Mouse (Mus musculus) brain, embryonic 18.5 days (tissue): ENCODE results near the gene Gnat1.

ENCODE experiments used
- DNase-seq: peaks from one replicate; pipeline ENCODE4 v3.0.0-alpha.2; 2012; ENCODE audit warnings: low read depth, low spot score

The Gnat1 gene

DNA sequence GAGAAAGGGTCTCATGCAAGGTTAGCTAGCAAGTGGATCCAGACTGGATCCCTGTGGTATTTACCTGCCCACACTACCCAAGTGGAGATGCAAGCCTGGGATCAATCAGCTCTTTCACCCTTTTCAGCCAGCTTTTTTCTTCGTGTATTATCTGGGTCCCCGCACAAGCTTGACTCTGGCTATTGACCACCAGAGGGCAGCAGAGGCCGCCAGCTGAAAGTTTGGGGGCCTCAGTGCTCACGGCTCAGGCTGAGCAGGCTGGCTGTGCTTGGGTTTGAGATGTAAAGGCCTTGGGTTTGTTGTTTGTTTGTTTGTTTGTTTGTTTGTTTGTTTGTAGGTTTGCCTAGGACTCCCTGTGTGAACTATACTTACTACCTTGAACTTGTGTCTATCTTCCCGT, 33.9 kb downstream of the Gnat1 start:
- DNase-seq = no peak

DNA sequence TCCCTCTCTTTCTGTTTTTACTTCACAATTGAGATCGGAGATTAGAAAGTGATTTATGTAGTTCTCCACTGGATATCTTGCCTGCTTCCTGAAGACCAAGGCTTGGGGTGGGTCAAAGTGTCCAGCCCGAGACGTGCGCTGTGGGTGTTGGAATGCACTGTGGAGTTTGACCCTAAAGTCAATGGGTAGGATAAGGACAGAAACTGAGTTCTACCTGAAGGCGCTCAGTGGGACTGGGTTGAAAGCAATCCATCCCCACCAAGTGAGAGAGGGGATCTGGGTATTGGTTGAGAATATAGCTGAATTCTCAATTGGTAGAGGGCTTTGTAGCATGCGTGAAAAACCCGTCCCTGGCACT, 34.4 kb downstream of the Gnat1 start:
- no peak for DNase-seq

DNA sequence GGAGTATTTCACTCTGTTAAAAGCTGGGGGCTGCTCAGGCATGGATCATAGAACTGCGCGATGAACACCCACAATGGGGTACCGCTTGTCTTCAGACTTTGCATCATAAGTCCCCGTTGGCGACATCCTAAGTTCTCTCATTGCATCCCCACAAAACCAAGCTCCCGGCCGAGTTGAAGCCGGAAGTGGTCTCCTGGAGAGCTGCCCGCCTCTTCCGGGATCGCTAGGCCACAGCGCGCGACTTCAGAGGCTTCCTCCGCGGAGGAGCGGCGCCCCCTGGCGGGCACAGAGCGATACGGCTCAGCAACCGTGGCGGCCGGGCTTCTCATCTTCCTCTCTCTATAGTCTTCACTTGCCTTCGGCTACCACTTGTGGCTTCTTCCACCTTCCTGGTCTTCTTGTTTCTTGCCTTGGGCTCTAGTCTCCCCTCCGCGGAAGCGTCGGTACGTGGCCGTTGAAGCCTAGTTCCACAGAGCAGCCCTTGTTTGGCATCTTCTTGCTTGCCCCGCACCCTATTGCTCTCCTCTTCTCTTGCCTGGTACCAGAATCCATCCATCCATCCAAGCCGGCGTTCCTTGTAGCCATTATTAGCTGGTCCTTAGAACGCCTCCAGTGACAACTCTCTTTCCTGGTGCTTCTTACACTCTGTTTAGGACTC, 34.9 kb downstream of the Gnat1 start:
- DNase-seq = no peak

DNA sequence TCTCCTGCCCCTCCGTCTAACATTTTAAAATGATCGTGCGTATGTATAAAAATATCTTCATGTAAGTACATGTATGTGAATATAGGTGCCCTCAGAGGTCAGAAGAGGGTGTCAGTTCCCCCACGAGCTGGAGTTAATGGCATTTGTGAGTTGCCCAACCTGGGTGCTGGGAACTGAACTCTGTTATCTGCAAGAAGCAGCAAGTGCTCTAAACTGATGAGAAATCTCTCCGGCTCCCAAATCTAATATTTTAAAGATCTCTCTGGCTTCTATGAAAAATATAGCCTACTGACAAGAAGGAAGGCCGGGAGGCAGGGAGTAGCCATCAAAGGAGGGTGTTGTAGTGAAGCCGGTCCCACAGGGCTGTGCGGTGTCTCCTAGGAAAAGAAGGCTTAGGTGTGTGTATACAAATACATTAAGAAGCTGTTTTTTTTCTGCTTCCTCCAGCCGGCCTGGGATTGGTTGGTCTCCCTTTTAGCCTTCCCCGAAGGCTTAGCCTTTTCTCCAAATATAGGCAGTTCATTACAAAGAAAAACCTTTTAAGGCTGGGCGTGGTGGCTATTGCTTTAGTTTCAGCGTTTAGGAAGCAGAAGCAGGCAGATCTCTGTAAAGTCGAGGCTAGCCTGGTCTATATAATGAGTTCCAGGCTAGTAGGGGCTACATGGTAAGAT, 35.8 kb downstream of the Gnat1 start:
- DNase-seq = no peak

DNA sequence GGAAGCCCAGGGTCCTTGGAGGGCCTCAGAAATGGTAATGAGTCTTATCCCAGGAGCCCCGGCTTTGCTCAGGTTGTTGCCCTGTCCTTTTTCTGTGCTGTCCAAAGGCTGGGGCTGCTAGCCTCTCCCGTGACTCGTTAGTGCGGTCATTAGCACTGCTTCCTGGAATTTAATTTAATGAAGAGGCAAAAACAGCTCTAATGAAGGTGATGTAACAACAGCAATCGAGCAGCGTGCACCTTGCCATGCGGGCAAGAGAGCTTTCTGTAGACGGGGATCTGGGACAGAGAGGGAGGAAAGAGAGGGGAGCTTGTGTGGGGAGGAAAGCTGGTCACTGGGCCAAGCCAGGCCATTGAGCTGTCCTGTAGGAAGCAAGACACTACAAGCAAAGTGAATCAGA, 37.8 kb downstream of the Gnat1 start:
- no peak for DNase-seq

DNA sequence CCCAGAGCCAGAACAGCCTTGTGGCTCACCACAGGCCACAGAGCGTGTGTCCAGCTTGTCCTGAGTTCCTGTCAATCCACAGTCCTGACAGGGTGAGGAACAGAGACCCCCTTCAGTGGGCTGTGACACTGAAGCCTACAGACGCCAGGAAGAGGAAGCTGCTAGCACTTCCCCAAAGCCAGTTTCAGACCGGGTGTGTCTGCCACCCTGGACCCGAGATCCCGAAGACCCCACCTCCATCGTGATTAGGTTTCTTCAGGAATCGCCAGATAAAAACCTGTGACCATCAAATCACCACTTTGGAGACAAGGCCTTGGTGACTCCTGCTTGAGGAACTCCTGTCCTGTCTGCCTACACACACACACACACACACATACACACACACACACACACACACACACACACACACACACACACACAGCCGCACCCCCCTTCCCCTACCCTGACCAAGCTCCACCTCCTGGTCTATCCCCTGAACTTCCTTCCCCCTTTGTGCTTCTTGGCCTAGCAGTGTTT, 39.2 kb downstream of the Gnat1 start:
- no peak for DNase-seq

DNA sequence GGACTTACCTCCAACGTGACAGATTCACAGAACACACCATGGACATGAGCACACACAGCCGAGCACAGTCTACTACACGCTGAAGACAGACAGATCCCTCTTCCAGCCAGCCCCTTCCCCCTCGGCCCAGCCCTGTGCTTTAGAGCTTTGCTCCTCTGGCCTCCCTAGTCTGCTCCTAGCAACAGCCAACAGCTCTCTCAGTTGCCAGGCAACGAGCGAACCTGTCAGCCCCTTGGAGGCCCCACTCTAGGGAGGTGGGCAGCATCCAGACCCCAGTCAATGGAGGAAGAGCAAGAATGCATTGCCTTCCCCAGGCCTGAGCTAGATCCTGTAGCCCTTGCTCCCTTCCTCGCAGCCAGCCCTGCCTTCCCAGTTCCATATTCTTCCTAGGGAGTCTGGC, 42.4 kb downstream of the Gnat1 start:
- DNase-seq = no peak

DNA sequence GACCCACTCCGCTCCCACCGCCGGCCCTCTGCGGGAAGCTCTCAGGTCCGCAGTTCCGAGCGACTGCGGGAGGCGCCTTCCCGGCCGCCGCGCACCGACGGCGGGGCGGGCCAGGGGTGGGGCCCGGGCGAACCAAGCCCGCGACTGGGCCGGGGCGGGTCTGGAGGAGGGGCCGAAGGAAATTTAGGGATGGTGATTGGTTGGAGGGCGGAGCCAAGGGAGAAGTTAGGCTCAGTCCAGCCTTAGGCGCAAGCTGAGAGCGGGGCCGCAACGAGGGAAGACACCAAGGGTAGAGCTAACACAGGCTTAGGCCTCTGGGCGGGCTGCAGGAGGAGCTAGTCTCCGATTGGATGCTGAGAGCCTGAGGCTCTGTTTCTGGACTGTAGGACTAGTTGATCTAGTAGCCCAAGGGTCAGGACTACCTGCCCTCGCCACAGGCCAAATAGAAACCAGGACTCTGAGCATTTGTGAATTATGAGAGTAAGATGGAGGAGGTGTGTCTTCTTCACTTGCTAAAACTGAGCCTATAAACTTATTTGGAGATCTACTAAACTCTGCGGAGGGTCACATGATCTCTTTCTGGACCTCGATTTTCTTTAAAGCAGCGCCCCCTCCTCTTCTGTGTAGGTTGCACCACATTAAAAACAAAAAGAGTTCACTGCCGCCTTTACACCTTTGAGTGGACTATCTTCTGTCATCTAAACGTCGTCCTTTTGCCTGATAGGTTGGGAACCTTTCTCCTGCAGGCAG, 44.1 kb downstream of the Gnat1 start, which contains the start of gene Gnai2:
Gnai2 (minus strand) TSS at position 89 of the 750 bp plus-strand sequence.
- no peak for DNase-seq

DNA sequence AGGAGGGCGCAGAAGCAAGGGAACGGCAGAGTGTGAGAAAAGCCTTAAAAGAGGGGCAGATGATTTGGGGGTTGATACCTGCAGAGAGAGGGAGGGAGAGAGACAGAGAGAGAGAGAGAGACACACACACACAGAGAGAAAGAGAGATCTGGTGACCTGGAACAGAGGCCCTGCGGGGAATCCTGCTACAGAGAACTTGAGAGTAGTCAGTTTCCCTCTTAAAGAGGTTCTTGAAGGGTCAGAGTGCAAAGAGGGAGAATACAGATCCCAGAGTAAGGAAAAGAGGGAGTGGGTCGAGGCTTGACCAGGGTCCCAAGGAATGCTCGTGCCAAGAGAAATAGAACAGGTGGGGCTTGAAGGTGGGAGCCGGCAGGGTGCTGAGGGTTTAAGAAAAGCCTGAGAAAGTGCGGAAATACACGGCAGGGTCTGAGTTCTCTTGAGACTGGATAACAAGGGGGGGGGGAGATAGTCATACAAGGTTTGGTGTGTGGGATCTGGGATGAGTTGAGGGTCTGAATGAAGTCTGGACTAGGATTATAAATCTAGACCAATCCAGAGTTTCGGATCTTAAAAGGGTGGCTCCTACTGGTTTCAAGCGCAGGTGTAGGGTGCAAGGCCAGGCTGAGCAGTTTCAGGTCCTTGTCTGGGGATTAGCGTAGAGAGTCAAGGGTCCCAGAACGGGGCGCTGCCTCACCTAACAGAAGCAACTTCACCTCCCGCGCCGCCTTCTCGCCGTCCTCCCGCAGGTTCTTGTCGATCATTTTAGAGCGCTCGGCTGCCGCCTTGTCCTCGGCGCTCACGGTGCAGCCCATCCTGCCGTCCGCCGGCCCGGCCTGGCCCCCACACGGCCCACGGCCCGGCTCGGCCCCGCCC, 44.9 kb downstream of the Gnat1 start:
- no peak for DNase-seq

DNA sequence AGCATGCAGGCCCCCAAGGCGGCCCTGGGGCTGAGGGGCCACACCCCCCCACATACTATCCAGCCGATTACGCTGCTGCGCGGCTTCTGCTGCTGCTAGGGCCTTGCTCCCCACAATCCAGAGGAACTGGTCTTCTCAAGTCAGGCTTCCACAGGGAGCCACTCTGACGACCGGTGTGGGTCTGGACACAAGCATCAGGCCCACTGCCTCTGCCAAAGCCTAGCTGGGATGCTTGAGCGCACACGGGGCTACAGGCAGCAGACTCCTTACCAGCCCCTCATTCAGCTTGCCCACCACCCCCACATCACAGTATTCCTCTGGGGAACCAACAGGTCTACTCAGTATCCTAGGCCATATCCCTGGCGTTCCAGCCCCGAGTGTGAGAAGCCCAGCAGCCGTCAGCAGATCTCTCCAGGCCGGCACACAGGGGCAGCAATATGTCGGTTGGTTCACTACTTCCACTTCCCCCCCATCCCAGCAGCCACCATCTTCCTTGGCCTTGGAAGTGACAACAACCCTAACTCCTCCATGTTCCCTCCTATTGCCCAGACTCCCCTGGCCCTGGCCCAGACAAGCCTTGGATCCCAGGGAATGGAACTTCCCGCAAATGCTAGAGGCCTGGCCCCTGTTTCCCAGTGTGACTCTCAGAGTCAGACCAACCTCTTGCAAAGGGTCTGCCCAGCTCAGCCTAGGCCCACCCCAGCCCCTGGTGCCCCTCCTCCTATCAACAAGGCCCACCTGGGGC, 45.7 kb downstream of the Gnat1 start:
- no peak for DNase-seq

DNA sequence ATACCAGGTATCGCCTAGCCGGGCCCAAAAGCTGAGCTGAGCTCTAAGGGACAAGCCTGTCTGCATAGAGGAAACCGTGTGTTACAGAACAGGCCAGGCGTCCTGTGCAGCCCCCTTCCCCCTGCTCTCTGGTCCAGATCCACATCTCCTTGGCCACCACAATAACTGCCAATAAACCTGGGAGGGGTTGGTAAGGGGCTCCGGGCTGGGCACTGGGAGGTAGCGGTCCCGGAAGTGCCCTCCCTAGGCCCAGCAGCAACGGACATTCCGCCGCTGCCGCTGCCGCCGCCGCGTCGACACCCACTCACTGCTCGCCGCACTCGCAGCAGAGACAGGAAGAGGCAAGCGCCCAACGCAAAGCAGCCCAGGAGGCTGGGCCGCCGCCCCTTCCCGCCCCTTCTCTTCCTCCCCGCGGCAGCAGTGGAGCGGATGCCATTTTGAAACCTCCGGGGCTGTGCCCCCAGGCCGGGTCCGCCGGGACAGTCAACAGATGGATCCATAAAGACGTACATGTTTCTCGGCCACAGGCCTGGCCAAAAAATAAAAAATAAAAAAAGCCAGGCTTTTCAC, 46.3 kb downstream of the Gnat1 start:
- DNase-seq = no peak

DNA sequence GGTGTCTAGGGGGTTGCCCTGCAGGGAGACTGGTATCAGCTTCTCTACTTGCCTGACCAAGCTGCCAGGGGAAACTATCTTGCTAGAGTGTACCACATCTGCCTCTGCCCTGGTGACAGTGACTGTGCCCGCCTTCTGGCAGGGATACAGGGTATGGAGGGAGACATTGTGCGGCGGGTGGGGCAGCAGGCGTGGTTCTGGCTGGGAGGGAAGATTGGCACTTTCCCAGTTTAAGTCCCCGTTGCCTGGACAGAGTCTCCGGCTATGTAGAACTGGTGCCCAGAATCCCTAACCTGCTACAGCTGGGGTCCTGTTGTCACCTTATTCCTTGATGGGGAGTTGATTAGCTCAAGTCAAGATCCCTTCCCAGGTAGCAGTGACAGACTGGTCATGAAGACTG, 47.0 kb downstream of the Gnat1 start:
- no peak for DNase-seq

DNA sequence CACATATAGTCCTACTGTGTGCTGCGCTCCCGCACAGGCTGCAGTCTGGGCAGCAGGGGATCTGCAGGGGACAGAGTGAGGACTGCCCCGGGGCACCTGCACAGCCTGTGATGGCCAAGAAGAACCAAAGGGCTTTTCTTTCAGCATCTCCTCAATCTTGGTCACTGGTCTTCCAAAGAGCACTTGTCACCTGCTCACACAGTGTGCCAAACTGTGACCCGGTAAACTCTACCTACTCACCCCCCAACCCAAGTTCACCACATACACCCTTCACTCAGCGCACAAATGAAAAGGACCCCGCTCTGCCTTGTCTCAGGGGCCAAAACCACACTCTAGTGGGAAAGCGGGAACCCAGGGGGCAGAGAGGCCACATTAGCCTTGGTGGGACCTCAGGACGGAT, 47.7 kb downstream of the Gnat1 start:
- DNase-seq = no peak

DNA sequence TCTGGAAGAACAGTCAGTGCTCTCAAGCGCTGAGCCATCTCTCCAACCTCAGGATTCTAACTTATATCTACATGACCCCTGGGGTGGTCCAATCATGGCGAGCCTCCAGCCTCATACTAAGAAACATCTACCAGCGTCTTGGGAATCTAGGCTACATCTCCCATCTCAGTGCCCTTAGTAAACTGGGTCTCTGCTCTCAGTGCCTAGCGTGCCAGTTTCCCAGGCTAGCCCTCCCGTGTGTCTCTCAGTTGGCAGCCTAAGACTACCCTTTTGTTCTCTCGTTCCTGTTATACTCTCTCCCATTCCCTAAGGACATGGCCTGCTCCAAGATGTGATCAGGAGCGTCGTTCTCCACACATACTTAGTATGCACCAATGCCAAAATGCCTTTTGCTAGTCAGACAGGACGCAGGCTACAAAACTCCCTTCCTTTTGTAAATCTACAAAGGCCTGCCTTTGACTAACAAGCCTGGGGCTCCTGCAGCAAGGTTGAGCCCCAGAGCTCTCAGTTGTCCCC, 48.1 kb downstream of the Gnat1 start:
- DNase-seq = no peak

DNA sequence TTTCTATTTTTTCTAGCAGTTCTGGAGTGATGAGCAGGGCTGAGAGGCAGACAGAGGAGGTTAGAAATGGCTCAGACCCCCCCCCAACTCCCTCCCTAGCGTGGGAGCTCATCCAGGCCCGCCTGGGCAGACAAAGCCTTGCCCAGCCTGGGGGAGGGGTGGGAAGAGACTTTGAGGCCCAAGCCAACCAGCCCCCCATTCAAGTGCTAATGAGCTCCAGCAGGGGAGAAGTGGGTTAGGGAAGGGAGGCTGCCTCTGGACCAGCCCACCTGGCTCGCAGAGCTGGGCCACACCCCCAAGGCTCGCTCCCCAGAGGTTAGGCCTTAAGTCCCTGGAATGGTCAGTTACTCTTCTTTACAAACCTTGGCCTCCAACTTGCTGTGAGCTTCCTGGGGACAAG, 48.9 kb downstream of the Gnat1 start:
- DNase-seq = no peak

DNA sequence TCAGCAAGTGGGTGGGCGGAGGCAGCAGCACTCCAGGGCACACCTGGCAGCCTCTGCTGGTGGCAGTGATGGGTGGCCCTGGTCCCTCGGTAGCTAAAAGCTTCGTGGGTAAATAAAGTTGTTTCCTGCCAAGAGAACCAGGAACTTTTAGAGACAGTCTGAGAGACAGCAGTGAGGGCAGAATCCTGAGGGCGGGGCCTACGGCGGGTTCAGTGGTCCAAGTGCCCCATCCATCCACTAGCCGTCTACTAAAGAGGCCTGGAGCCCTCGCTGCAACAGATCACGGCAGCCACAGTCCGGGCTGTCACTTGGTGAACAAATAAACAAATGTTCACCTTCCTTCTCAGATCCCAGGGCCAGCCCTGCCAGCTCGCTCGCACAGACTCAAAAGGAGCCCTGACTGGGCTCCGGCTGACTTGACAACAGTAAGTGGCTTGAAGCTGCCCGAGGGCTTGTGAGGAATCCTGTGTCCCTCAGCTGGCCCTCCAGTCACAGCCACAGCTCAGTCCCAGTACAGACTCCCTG, 49.5 kb downstream of the Gnat1 start:
- no peak for DNase-seq

DNA sequence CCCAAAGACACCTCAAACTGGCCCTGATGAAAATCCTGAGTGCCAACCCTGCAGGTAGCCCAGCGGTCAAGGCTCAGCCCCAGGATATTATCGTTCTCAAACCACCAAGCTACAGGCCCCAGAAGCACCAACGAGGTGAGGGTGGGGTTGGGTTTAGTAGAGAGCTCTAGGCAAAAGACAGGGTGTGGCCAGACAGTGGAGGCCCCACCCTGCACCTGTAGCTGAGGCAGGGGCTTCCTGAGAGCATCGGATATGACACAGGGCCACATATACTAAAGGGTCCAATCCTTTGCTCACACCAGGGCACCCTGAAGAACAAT, 50.1 kb downstream of the Gnat1 start:
- DNase-seq = no peak

DNA sequence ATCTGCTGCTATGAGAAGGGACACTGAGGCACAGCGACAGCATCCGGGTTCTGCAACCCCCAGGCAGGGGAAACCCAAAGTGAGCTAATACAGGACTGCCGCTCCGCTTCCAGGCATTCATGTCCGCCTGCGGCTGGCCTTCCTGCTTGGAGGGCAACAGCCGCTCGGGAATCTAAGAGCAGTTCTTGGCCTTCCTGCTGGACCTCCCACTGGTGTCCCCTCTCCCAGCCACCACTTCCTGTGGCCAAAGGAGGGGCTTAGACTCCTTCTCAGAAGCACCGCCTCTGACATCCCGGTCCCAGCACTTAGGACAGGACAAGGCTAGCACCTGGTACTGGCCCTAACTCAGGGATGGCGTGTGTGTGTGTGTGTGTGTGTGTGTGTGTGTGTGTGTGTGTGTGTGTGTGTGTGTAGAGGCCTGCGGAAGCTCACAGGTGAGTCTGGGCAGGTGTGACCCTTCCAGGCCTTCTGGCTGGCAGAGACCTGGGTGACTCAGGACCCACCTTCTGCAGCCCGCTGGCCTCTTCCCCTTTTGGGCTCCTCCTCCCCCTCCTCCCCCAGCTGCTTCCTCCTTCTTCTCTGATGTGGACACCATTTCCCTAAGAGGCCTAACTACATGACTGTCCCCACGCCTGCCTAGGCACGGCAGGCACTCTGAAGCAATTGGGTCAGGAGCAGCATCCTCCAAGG, 50.6 kb downstream of the Gnat1 start:
- no peak for DNase-seq

DNA sequence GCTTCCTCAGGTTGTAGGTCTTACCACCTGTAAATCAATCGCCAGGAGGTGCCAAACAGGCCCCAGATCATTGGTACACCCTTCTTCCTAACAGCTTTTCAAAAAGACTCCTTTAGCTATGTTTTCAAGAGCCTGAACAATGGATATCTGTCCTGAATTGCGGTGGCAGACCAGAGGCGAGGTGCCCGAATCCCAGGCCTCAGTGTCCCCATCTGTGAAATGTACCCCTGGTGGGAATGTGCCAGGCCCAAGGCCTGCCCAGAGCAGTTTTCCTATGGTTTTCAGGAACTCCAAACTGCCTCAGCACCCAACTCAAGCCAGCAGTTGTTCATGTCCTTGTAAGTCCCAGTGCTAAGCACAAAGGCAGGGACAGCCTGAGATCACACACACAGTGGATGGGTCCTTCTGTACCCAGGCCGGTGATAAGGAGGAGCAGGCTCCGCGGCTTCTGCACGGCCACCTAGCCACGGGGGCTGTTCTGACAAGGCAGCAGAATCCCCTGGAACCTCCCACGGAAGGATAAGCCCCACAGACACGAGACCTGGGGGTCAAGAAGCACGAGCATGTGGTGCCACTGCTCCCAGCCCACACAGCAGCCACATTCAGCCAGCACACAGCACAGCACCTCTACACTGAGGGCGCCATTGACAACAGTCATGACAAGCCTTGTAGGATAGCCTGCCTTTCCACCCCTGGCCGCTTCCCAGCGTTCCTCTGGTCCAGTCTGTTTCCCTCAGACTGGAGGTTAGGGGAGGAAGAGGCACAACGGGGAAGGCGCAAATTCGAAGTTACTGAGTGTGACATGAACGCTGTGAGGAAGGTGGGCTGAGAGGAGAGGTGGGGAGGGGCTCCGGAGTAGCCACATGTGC, 51.9 kb downstream of the Gnat1 start:
- DNase-seq = no peak
